Mouse (Mus musculus): ENCODE results near the gene Slc1a7. TPM values are rescaled to one million over a fixed set of nuclear protein-coding genes. Genes with fewer than 3 reads are reported as not detected.
A peak's percentile ranks its signal among the peaks of the same experiment; 100 is the strongest.

Slc1a7 gene
- polyA plus RNA-seq, 1 experiment from 2014 or later: 0.17 TPM

GRCm38 (mm10) chr4:108025269-108025668 lies 57.1 kb downstream of the Slc1a7 start:
- Histone ChIP-seq H3K4me3 (replicated peaks; ENCODE audit: low read length) (no peak overlapping the region), H3K4me1 (ENCODE audit: control insufficient read depth, insufficient read depth, low read length) (no peaks in the 10 kb centered on the region), H3K27ac (ENCODE audit: low read length) (no peak overlapping the region), H3K9ac (ENCODE audit: low read length) (no peak overlapping the region), H3K36me3 (ENCODE audit: control insufficient read depth, insufficient read depth, low read length) (no peaks in the 10 kb centered on the region), H3K4me2 (ENCODE audit: low read depth, low read length) (peak overlapping the region; percentile 14; the same call in 1 of the 2 replicates), H3K9me3 (replicated peaks; ENCODE audit: control insufficient read depth, low read length) (no peaks in the 10 kb centered on the region), H3K27me3 (ENCODE audit: control insufficient read depth, insufficient read depth, low read length) (peaks cover 7% of the 10 kb centered on the region; the same call in 1 of the 2 replicates)
- 6% methylated on average over 10 of the region's 10 CpGs for WGBS
- peak; percentile 80 for ATAC-seq (ENCODE audit: insufficient read depth, low FRiP score)

DNA sequence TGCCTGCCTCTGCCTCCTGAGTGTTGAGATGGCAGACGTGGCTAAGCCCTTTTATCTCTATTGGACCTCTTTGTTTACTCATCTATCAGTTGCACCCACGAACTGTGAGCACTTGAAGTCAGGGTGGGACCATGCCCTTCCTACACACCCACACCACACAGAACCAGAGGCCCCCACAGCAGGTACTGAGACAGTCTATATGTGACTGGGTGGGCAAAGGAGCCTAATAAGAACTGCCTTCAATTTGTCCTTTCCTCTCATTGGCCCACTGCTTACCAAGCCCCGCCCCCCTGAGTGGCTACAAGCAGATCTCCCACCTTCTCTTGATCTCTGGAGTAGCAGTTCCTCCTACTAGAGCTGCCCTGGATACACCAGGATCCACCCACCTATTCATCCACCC lies 58.1 kb downstream of the Slc1a7 start:
- Histone ChIP-seq H3K4me3 (replicated peaks; ENCODE audit: low read length) (no peak overlapping the region), H3K9ac (ENCODE audit: low read length) (no peak overlapping the region), H3K27me3 (ENCODE audit: control insufficient read depth, insufficient read depth, low read length) (peaks cover 16% of the 10 kb centered on the region), H3K4me2 (ENCODE audit: low read depth, low read length) (no peak overlapping the region), H3K9me3 (replicated peaks; ENCODE audit: control insufficient read depth, low read length) (no peaks in the 10 kb centered on the region), H3K36me3 (ENCODE audit: control insufficient read depth, insufficient read depth, low read length) (no peaks in the 10 kb centered on the region), H3K4me1 (ENCODE audit: control insufficient read depth, insufficient read depth, low read length) (0 out of 2 replicates have a peak, but pooled peaks cover 3% of the 10 kb centered on the region), H3K27ac (ENCODE audit: low read length) (no peak overlapping the region)
- WGBS: 36% methylated on average over 3 of the region's 3 CpGs
- ATAC-seq (ENCODE audit: insufficient read depth, low FRiP score): no peak

- no peaks in the 10 kb centered on the region for H3K9me3 ChIP-seq (replicated peaks; ENCODE audit: control insufficient read depth, low read length)
- H3K27me3 ChIP-seq (ENCODE audit: control insufficient read depth, insufficient read depth, low read length): peaks cover 26% of the 10 kb centered on the region
- no peak for ATAC-seq (ENCODE audit: insufficient read depth, low FRiP score)
- H3K27ac ChIP-seq (ENCODE audit: low read length): no peak overlapping the region
- H3K36me3 ChIP-seq (ENCODE audit: control insufficient read depth, insufficient read depth, low read length): no peaks in the 10 kb centered on the region
- WGBS: 10% methylated on average over 22 of the region's 22 CpGs
- peak overlapping the region; percentile 63 for H3K4me3 ChIP-seq (replicated peaks; ENCODE audit: low read length)
- peak overlapping the region; percentile 100 for H3K4me2 ChIP-seq (ENCODE audit: low read depth, low read length)
- H3K9ac ChIP-seq (ENCODE audit: low read length): peak overlapping the region; percentile 69
- H3K4me1 ChIP-seq (ENCODE audit: control insufficient read depth, insufficient read depth, low read length): peaks cover 7% of the 10 kb centered on the region; the same call in 1 of the 2 replicates
These were observed 62.9 kb downstream of the Slc1a7 start for GRCm38 (mm10) chr4:108030888-108031501.

- Histone ChIP-seq H3K36me3 (ENCODE audit: control insufficient read depth, insufficient read depth, low read length) (no peaks in the 10 kb centered on the region), H3K9me3 (replicated peaks; ENCODE audit: control insufficient read depth, low read length) (no peaks in the 10 kb centered on the region), H3K4me2 (ENCODE audit: low read depth, low read length) (peak overlapping the region; percentile 100), H3K27me3 (ENCODE audit: control insufficient read depth, insufficient read depth, low read length) (peaks cover 24% of the 10 kb centered on the region), H3K4me1 (ENCODE audit: control insufficient read depth, insufficient read depth, low read length) (peaks cover 7% of the 10 kb centered on the region; the same call in 1 of the 2 replicates), H3K9ac (ENCODE audit: low read length) (peak overlapping the region; percentile 69), H3K4me3 (replicated peaks; ENCODE audit: low read length) (peak overlapping the region; percentile 63), H3K27ac (ENCODE audit: low read length) (no peak overlapping the region)
- peak; percentile 35; the same call in 1 of the 2 replicates for ATAC-seq (ENCODE audit: insufficient read depth, low FRiP score)
- under 1% methylated on average over 77 of the region's 86 CpGs for WGBS
These were observed 63.6 kb downstream of the Slc1a7 start for GRCm38 (mm10) chr4:108031502-108032351.

- Histone ChIP-seq H3K36me3 (ENCODE audit: control insufficient read depth, insufficient read depth, low read length) (no peaks in the 10 kb centered on the region), H3K4me2 (ENCODE audit: low read depth, low read length) (peak overlapping the region; percentile 100), H3K9me3 (replicated peaks; ENCODE audit: control insufficient read depth, low read length) (no peaks in the 10 kb centered on the region), H3K9ac (ENCODE audit: low read length) (no peak overlapping the region; the same call in 1 of the 2 replicates), H3K27ac (ENCODE audit: low read length) (no peak overlapping the region), H3K4me3 (replicated peaks; ENCODE audit: low read length) (peak overlapping the region; percentile 63), H3K27me3 (ENCODE audit: control insufficient read depth, insufficient read depth, low read length) (peaks cover 24% of the 10 kb centered on the region), H3K4me1 (ENCODE audit: control insufficient read depth, insufficient read depth, low read length) (peaks cover 7% of the 10 kb centered on the region; the same call in 1 of the 2 replicates)
- WGBS: 35% methylated on average over 11 of the region's 11 CpGs
- ATAC-seq (ENCODE audit: insufficient read depth, low FRiP score): no peak
These were observed 64.3 kb downstream of the Slc1a7 start for GRCm38 (mm10) chr4:108032352-108032849.

DNA sequence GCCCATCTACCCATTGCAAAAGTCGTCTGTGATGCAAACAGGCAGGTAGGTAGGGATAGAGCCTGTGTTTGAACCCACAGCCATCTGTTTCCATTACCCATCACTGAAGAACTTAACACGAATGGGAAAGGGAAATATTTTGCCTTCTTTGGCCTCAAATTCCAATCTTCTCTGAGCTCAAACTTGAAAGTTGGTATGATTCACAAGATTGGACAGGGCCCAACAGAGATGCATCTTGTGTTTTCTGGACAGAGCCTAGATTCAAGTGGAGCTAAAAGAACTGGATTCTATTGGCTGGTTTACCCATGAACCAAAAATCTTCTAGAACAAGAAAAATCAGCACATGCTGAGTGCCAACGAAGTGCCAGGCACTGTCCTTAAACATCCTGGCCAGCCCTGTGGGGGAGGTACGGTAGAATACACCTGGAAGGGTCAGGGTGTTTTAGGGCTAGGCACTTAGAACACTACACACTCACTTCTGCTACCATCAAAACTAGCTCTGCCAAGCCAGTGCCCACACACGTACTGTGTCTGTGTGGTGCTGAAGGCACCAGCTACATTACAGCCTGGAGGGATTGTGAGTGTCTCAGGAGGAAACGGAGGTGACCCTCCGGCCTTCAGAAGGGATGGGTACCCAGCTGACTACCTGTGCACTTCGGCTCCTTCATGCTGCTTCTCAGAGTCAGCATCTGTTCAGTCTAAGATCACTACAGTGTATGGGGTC lies 65.1 kb downstream of the Slc1a7 start:
- Histone ChIP-seq H3K27ac (ENCODE audit: low read length) (no peak overlapping the region), H3K4me2 (ENCODE audit: low read depth, low read length) (no peak overlapping the region), H3K9me3 (replicated peaks; ENCODE audit: control insufficient read depth, low read length) (no peaks in the 10 kb centered on the region)

GRCm38 (mm10) chr4:108037027-108037426 lies 68.9 kb downstream of the Slc1a7 start:
- H3K9me3 ChIP-seq (replicated peaks; ENCODE audit: control insufficient read depth, low read length): no peaks in the 10 kb centered on the region
- WGBS: 81% methylated on average over 8 of the region's 8 CpGs
- no peak overlapping the region for H3K4me2 ChIP-seq (ENCODE audit: low read depth, low read length)
- no peaks in the 10 kb centered on the region for H3K36me3 ChIP-seq (ENCODE audit: control insufficient read depth, insufficient read depth, low read length)
- ATAC-seq (ENCODE audit: insufficient read depth, low FRiP score): no peak
- H3K27ac ChIP-seq (ENCODE audit: low read length): no peak overlapping the region
- H3K4me3 ChIP-seq (replicated peaks; ENCODE audit: low read length): no peak overlapping the region
- H3K4me1 ChIP-seq (ENCODE audit: control insufficient read depth, insufficient read depth, low read length): no peaks in the 10 kb centered on the region
- peaks cover 10% of the 10 kb centered on the region; the same call in 1 of the 2 replicates for H3K27me3 ChIP-seq (ENCODE audit: control insufficient read depth, insufficient read depth, low read length)
- no peak overlapping the region for H3K9ac ChIP-seq (ENCODE audit: low read length)

More for the DNA sequence above, 65.1 kb downstream of the Slc1a7 start:
- Histone ChIP-seq H3K36me3 (ENCODE audit: control insufficient read depth, insufficient read depth, low read length) (no peaks in the 10 kb centered on the region), H3K4me1 (ENCODE audit: control insufficient read depth, insufficient read depth, low read length) (peaks cover 7% of the 10 kb centered on the region; the same call in 1 of the 2 replicates), H3K9ac (ENCODE audit: low read length) (no peak overlapping the region), H3K4me3 (replicated peaks; ENCODE audit: low read length) (no peak overlapping the region), H3K27me3 (ENCODE audit: control insufficient read depth, insufficient read depth, low read length) (peaks cover 24% of the 10 kb centered on the region)
- WGBS: 82% methylated on average over 8 of the region's 8 CpGs
- ATAC-seq (ENCODE audit: insufficient read depth, low FRiP score): no peak

DNA sequence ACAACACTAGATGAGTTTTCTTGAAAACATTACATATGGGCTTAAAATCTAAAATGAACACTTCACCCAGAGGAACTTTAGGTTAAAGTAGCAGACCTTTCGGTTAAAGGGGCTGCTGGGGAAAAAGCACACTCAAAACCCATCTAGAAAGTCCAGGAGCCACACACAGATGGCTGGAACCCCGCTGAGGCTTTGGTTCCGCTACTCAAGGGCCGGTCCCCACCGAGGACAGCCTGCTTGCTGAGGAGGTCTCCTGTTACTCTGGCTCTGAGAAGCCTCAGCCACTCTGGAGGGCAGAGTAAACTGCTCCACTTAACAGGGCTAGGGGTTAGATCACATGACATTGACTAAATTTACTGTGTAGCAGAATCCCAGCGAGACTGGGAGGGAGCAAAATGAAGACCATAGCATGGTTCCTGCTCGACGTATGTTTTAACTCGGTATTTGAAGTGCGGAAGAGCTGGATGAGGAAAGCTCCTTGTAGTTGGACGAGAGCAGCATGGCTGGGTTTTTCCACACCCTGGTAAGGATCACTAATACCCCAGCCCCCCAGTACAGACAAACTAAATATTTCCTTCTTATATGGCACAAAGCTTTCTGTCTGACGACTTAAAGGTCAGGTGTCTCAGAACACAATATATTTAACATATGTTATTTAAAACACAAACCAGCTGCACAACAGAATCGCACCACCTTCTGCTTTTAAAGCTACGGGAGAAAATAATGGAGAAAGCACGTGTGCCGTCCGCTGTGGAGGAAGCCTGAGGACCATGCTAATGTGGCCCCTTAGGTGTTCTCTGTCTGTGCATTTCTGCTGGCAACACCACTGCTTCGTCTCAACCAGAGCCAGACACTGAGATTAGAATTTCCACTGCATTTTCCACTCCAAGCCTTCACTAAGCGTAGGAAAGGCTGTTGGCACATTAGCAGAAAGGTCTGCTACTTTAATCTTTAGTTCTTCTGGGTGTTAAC lies 77.3 kb downstream of the Slc1a7 start:
- no peak overlapping the region for H3K27ac ChIP-seq (ENCODE audit: low read length)
- no peak overlapping the region for H3K4me3 ChIP-seq (replicated peaks; ENCODE audit: low read length)
- no peaks in the 10 kb centered on the region for H3K27me3 ChIP-seq (ENCODE audit: control insufficient read depth, insufficient read depth, low read length)
- no peaks in the 10 kb centered on the region for H3K4me1 ChIP-seq (ENCODE audit: control insufficient read depth, insufficient read depth, low read length)
- peaks cover 5% of the 10 kb centered on the region; the same call in 1 of the 2 replicates for H3K36me3 ChIP-seq (ENCODE audit: control insufficient read depth, insufficient read depth, low read length)
- no peak for ATAC-seq (ENCODE audit: insufficient read depth, low FRiP score)
- no peak overlapping the region for H3K4me2 ChIP-seq (ENCODE audit: low read depth, low read length)
- 67% methylated on average over 19 of the region's 19 CpGs for WGBS
- H3K9me3 ChIP-seq (replicated peaks; ENCODE audit: control insufficient read depth, low read length): no peaks in the 10 kb centered on the region
- no peak overlapping the region for H3K9ac ChIP-seq (ENCODE audit: low read length)
